Mouse (Mus musculus) CH12.LX (cell line): Measurements from ENCODE around the gene Lcor.
A peak's percentile ranks its signal among the peaks of the same experiment; 100 is the strongest.

Source experiments
- CHD2 ChIP-seq: IDR thresholded peaks from 2 replicates; pipeline ENCODE4 v1.6.1; 2011; ENCODE audit warnings: low read length, improper control_type of control experiment
- CTCF ChIP-seq, 2 experiments: IDR thresholded peaks in 1 of 2; conservative IDR thresholded peaks in 1 of 2; 2 replicates each; pipeline ENCODE4 v1.5.1; 2011 to 2012; ENCODE audit warnings: low read depth in 2 of 2, low read length in 2 of 2, improper control_type of control experiment in 1 of 2, inconsistent platforms in 1 of 2, mild to moderate bottlenecking in 1 of 2, moderate library complexity in 1 of 2
- EP300 ChIP-seq: IDR thresholded peaks from 2 replicates; pipeline ENCODE4 v1.6.1; 2011; ENCODE audit warnings: low read length, improper control_type of control experiment
- ETS1 ChIP-seq: conservative IDR thresholded peaks from 2 replicates; pipeline ENCODE4 v1.6.1; 2012; ENCODE audit warnings: low read depth, mild to moderate bottlenecking, inconsistent platforms, low read length, improper control_type of control experiment, moderate library complexity
- GABPA ChIP-seq: IDR thresholded peaks from 2 replicates; pipeline ENCODE4 v1.6.1; 2012; ENCODE audit warnings: low read depth, low read length, improper control_type of control experiment, inconsistent platforms; ENCODE audit not compliant: insufficient replicate concordance
- IRF4 ChIP-seq: IDR thresholded peaks from 2 replicates; pipeline ENCODE4 v1.6.1; 2014; ENCODE audit warnings: low read depth, mild to moderate bottlenecking, inconsistent platforms, low read length, improper control_type of control experiment
- MAFK ChIP-seq: IDR thresholded peaks from 2 replicates; pipeline ENCODE4 v1.6.1; 2011; ENCODE audit warnings: low read length, improper control_type of control experiment; ENCODE audit not compliant: insufficient replicate concordance
- MAX ChIP-seq: IDR thresholded peaks from 2 replicates; pipeline ENCODE4 v1.6.1; 2011; ENCODE audit warnings: low read length, improper control_type of control experiment
- MAZ ChIP-seq: IDR thresholded peaks from 2 replicates; pipeline ENCODE4 v1.6.1; 2012; ENCODE audit warnings: low read depth, mild to moderate bottlenecking, inconsistent platforms, low read length, improper control_type of control experiment, moderate library complexity
- NELFE ChIP-seq: IDR thresholded peaks from 2 replicates; pipeline ENCODE4 v1.6.1; 2011; ENCODE audit warnings: low read depth, low read length, improper control_type of control experiment
- NRF1 ChIP-seq: IDR thresholded peaks from 2 replicates; pipeline ENCODE4 v1.6.1; 2014; ENCODE audit warnings: low read depth, mild to moderate bottlenecking, inconsistent platforms, low read length, improper control_type of control experiment, moderate library complexity
- POLR2A ChIP-seq: IDR thresholded peaks from 2 replicates; pipeline ENCODE4 v1.6.1; 2011; ENCODE audit warnings: low read depth, mild to moderate bottlenecking, improper control_type of control experiment, low read length
- RAD21 ChIP-seq: IDR thresholded peaks from 2 replicates; pipeline ENCODE4 v1.6.1; 2011; ENCODE audit warnings: low read depth, mild to moderate bottlenecking, low read length, improper control_type of control experiment, moderate library complexity
- ZMIZ1 ChIP-seq: IDR thresholded peaks from 2 replicates; pipeline ENCODE4 v1.6.1; 2012; ENCODE audit warnings: low read depth, mild to moderate bottlenecking, inconsistent platforms, low read length, improper control_type of control experiment

- TF ChIP-seq EP300 (0 out of 2 replicates have a peak, but pooled peaks have one; percentile 4), CTCF (conservative IDR thresholded peaks at IDR 0.05 in 1 of 2, IDR thresholded peaks at IDR 0.05 in 1 of 2; ENCODE audit: low read depth in 2 of 2, low read length in 2 of 2) (peak; percentile 76 to 89), MAFK (no peak), ZMIZ1 (no peak), POLR2A (peak; percentile 25; the same call in 1 of the 2 replicates), ETS1 (no peak), GABPA (no peak), CHD2 (no peak), RAD21 (peak; percentile 61), MAX (no peak), NRF1 (no peak), MAZ (no peak), IRF4 (0 out of 2 replicates have a peak, but pooled peaks have one; percentile 35), NELFE (no peak)
These were observed 1.2 kb upstream of the Lcor start for GRCm38 (mm10) chr19:41481030-41481886.
